Mouse (Mus musculus) MEL (cell line): ENCODE data around the gene Pde6c. TPM values are rescaled to one million over a fixed set of nuclear protein-coding genes. Genes with fewer than 3 reads are reported as not detected.

Experiments used
- DNase-seq: peaks from one replicate; pipeline ENCODE4 v3.0.0; 2011; ENCODE audit warnings: low read depth, low spot score
- H3K27ac ChIP-seq: 2 replicates; pipeline ENCODE4 v1.5.1; 2012; ENCODE audit warnings: low read depth, mild to moderate bottlenecking, control low read depth, low read length, moderate library complexity; ENCODE audit not compliant: control insufficient read depth
- H3K27me3 ChIP-seq, 2 experiments: fragments of 150-350 bp in 1 of 2; sonication (generic) in 1 of 2; 2 replicates each; pipeline ENCODE4 v1.6.1; 2012; ENCODE audit warnings: low read length in 2 of 2, mild to moderate bottlenecking in 2 of 2, improper control_type of control experiment in 1 of 2, moderate library complexity in 1 of 2; ENCODE audit not compliant: insufficient read depth in 2 of 2, control insufficient read depth in 1 of 2
- H3K36me3 ChIP-seq, 2 experiments: 2 replicates each; pipeline ENCODE4 v1.6.1; 2012 to 2014; ENCODE audit warnings: low read length in 2 of 2, improper control_type of control experiment in 1 of 2, inconsistent platforms in 1 of 2, mild to moderate bottlenecking in 1 of 2; ENCODE audit not compliant: insufficient read depth in 2 of 2, control insufficient read depth in 1 of 2
- H3K4me1 ChIP-seq, 2 experiments: fragments of 150-350 bp in 1 of 2; sonication (generic) in 1 of 2; 2 replicates each; pipeline ENCODE4 v1.6.1; 2012; ENCODE audit warnings: low read length in 2 of 2, improper control_type of control experiment in 1 of 2, mild to moderate bottlenecking in 1 of 2; ENCODE audit not compliant: insufficient read depth in 2 of 2, control insufficient read depth in 1 of 2
- H3K4me3 ChIP-seq, 2 experiments: fragments of 150-350 bp in 1 of 2; sonication (generic) in 1 of 2; 2 replicates each; pipeline ENCODE4 v1.5.1; 2012; ENCODE audit warnings: low read depth in 2 of 2, low read length in 2 of 2, mild to moderate bottlenecking in 2 of 2, moderate library complexity in 2 of 2, control low read depth in 1 of 2, improper control_type of control experiment in 1 of 2; ENCODE audit not compliant: control insufficient read depth in 1 of 2, insufficient read depth in 1 of 2
- H3K79me2 ChIP-seq: 2 replicates; pipeline ENCODE4 v1.6.1; 2012; ENCODE audit warnings: mild to moderate bottlenecking, low read length, moderate library complexity; ENCODE audit not compliant: control insufficient read depth, poor library complexity, insufficient read depth
- H3K9ac ChIP-seq: 2 replicates; pipeline ENCODE4 v1.6.1; 2012; ENCODE audit warnings: low read depth, mild to moderate bottlenecking, control low read depth, low read length, moderate library complexity; ENCODE audit not compliant: control insufficient read depth, poor library complexity, severe bottlenecking
- H3K9me3 ChIP-seq: fragments of 150-350 bp; sonication (generic); replicated peaks from 2 replicates; pipeline ENCODE4 v1.6.1; 2012; ENCODE audit warnings: mild to moderate bottlenecking, low read length, improper control_type of control experiment, moderate library complexity; ENCODE audit not compliant: insufficient read depth
- BHLHE40 ChIP-seq: IDR thresholded peaks from 2 replicates; pipeline ENCODE4 v1.6.1; 2012; ENCODE audit warnings: low read depth, mild to moderate bottlenecking, inconsistent platforms, low read length, improper control_type of control experiment, borderline replicate concordance
- CHD2 ChIP-seq: IDR thresholded peaks from 2 replicates; pipeline ENCODE4 v1.6.1; 2011; ENCODE audit warnings: low read length, improper control_type of control experiment
- CTCF ChIP-seq, 3 experiments: IDR thresholded peaks in 2 of 3; conservative IDR thresholded peaks in 1 of 3; 2 replicates each; pipeline ENCODE4 v1.5.1; 2011 to 2012; ENCODE audit warnings: low read length in 3 of 3, low read depth in 2 of 3, mild to moderate bottlenecking in 2 of 3, improper control_type of control experiment in 1 of 3, inconsistent platforms in 1 of 3, mixed read lengths in 1 of 3, moderate library complexity in 1 of 3; ENCODE audit not compliant: control insufficient read depth in 1 of 3, insufficient read depth in 1 of 3, poor library complexity in 1 of 3, severe bottlenecking in 1 of 3
- E2F4 ChIP-seq: IDR thresholded peaks from 2 replicates; pipeline ENCODE4 v1.6.1; 2011; ENCODE audit warnings: low read depth, low read length, improper control_type of control experiment, borderline replicate concordance
- ETS1 ChIP-seq: IDR thresholded peaks from 2 replicates; pipeline ENCODE4 v1.6.1; 2012; ENCODE audit warnings: low read depth, mild to moderate bottlenecking, inconsistent platforms, low read length, improper control_type of control experiment, moderate library complexity
- KAT2A ChIP-seq: conservative IDR thresholded peaks from 2 replicates; pipeline ENCODE4 v1.6.1; 2012; ENCODE audit warnings: low read depth, low read length, improper control_type of control experiment, inconsistent platforms
- MAFK ChIP-seq: IDR thresholded peaks from 2 replicates; pipeline ENCODE4 v1.6.1; 2011; ENCODE audit warnings: low read depth, mild to moderate bottlenecking, low read length, improper control_type of control experiment, borderline replicate concordance
- MAZ ChIP-seq: IDR thresholded peaks from 2 replicates; pipeline ENCODE4 v1.6.1; 2012; ENCODE audit warnings: low read depth, mild to moderate bottlenecking, inconsistent platforms, low read length, improper control_type of control experiment
- MEF2A ChIP-seq: IDR thresholded peaks from 2 replicates; pipeline ENCODE4 v1.6.1; 2014; ENCODE audit warnings: low read depth, mild to moderate bottlenecking, inconsistent platforms, low read length, improper control_type of control experiment; ENCODE audit not compliant: poor library complexity, insufficient replicate concordance, severe bottlenecking; ENCODE audit errors: extremely low read depth
- MXI1 ChIP-seq: IDR thresholded peaks from 2 replicates; pipeline ENCODE4 v1.6.1; 2011; ENCODE audit warnings: mild to moderate bottlenecking, low read depth, low read length, improper control_type of control experiment
- MYB ChIP-seq: IDR thresholded peaks from 2 replicates; pipeline ENCODE4 v1.6.1; 2011; ENCODE audit warnings: mild to moderate bottlenecking, low read depth, low read length, improper control_type of control experiment
- NRF1 ChIP-seq: IDR thresholded peaks from 2 replicates; pipeline ENCODE4 v1.6.1; 2014; ENCODE audit warnings: low read depth, mild to moderate bottlenecking, inconsistent platforms, low read length, improper control_type of control experiment, moderate library complexity; ENCODE audit not compliant: poor library complexity, insufficient read depth, severe bottlenecking
- POLR2AphosphoS2 ChIP-seq: IDR thresholded peaks from 2 replicates; pipeline ENCODE4 v1.6.1; 2011; ENCODE audit warnings: low read length, improper control_type of control experiment
- POLR2AphosphoS5 ChIP-seq: IDR thresholded peaks from 2 replicates; pipeline ENCODE4 v1.6.1; 2012; ENCODE audit warnings: low read depth, borderline replicate concordance, mild to moderate bottlenecking, inconsistent platforms, low read length, moderate library complexity, mixed read lengths
- RAD21 ChIP-seq: IDR thresholded peaks from 2 replicates; pipeline ENCODE4 v1.6.1; 2011; ENCODE audit warnings: mild to moderate bottlenecking, low read depth, low read length, improper control_type of control experiment
- SIN3A ChIP-seq: IDR thresholded peaks from 2 replicates; pipeline ENCODE4 v1.6.1; 2012; ENCODE audit warnings: low read length, improper control_type of control experiment, inconsistent platforms
- SMC3 ChIP-seq: IDR thresholded peaks from 2 replicates; pipeline ENCODE4 v1.6.1; 2011; ENCODE audit warnings: low read depth, low read length, improper control_type of control experiment
- TAL1 ChIP-seq: IDR thresholded peaks from 2 replicates; pipeline ENCODE4 v1.6.1; 2012; ENCODE audit warnings: mild to moderate bottlenecking, inconsistent platforms, low read length, moderate library complexity, mixed read lengths
- TCF12 ChIP-seq: IDR thresholded peaks from 2 replicates; pipeline ENCODE4 v1.6.1; 2014; ENCODE audit warnings: low read depth, mild to moderate bottlenecking, inconsistent platforms, low read length, improper control_type of control experiment, moderate library complexity
- UBTF ChIP-seq: IDR thresholded peaks from 2 replicates; pipeline ENCODE4 v1.6.1; 2012; ENCODE audit warnings: low read depth, mild to moderate bottlenecking, inconsistent platforms, low read length, improper control_type of control experiment, moderate library complexity, borderline replicate concordance; ENCODE audit not compliant: insufficient read depth
- USF1 ChIP-seq: IDR thresholded peaks from 2 replicates; pipeline ENCODE4 v1.6.1; 2014; ENCODE audit warnings: low read depth, mild to moderate bottlenecking, inconsistent platforms, low read length, improper control_type of control experiment, moderate library complexity
- USF2 ChIP-seq, 2 experiments: IDR thresholded peaks; 2 replicates each; pipeline ENCODE4 v1.6.1; 2011 to 2012; ENCODE audit warnings: improper control_type of control experiment in 2 of 2, low read length in 2 of 2, borderline replicate concordance in 1 of 2, inconsistent platforms in 1 of 2, low read depth in 1 of 2, mild to moderate bottlenecking in 1 of 2; ENCODE audit not compliant: insufficient read depth in 1 of 2
- ZKSCAN1 ChIP-seq: IDR thresholded peaks from 2 replicates; pipeline ENCODE4 v1.6.1; 2012; ENCODE audit warnings: low read depth, mild to moderate bottlenecking, inconsistent platforms, low read length, improper control_type of control experiment, moderate library complexity
- ZNF384 ChIP-seq: IDR thresholded peaks from 2 replicates; pipeline ENCODE4 v1.6.1; 2012; ENCODE audit warnings: low read depth, mild to moderate bottlenecking, inconsistent platforms, low read length, improper control_type of control experiment
- polyA plus RNA-seq, 2 experiments: library from polyadenylated mRNA; stranded (reverse) in 1 of 2; unstranded in 1 of 2; fragments of >175 nt in 1 of 2; fragments of >200 nt in 1 of 2; gene quantifications; 2 replicates each; pipeline versions ENCODE4 v1.2.1 to v1.2.4; 2012; ENCODE audit warnings: low replicate concordance in 2 of 2, low read depth in 1 of 2; ENCODE audit not compliant: insufficient read length in 2 of 2, insufficient read depth in 1 of 2, missing spikeins in 1 of 2
- total RNA-seq: library from RNA; depleted of rRNA; stranded (reverse); fragments of 300-350 nt; gene quantifications from 2 replicates; pipeline ENCODE4 v1.2.3, GENCODE M21; 2012

Pde6c gene
- total and polyA plus RNA-seq, 3 experiments, result not detected

DNA sequence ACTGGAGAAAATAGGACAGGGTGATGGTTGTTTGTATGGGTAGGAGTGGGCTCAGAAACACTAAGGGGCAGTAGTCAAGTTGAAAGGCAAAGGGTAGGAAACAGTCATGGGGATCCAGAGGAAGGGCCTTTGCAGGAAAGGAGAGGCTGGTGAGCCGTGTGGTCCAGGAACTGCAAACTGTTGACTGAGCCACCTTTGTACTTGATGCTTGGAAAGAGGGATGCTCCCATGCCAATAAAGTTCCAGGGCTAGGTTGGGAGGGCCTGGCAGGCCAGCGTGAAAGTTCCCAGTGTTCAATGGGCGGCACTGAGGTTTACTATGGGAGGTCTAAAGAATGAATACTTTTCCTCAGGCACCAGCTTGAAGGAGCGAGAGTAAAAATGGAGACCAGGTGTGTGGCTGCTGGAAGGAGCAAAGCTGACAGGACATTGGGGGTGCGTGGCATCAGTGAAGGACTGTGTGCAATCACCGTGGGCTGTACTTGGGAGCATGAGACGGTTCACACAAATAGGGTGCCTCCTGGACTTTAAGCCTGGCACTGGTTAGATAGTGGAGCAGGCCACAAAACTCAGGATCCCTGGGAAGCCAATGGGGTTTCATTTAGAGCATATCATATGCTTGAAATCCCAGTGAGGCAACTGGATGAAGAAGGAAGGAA lies 17.6 kb upstream of the Pde6c start:
- no peaks in the 10 kb centered on the region for H3K4me1 ChIP-seq
- H3K4me3 ChIP-seq, result no peak overlapping the region
- H3K27me3 ChIP-seq, result no peaks in the 10 kb centered on the region; a peak in 1 of 4 replicates
- no peak overlapping the region for H3K9ac ChIP-seq
- H3K9me3 ChIP-seq, result no peaks in the 10 kb centered on the region
- H3K79me2 ChIP-seq, result no peaks in the 10 kb centered on the region
- H3K27ac ChIP-seq, result no peak overlapping the region
- DNase-seq, result no peak
- no peak for TF ChIP-seq MAFK
- no peak for TF ChIP-seq USF1
- TF ChIP-seq MEF2A, result no peak
- TF ChIP-seq SMC3, result no peak
- TF ChIP-seq POLR2AphosphoS5, result no peak
- TF ChIP-seq TCF12, result no peak
- TF ChIP-seq ZKSCAN1, result no peak
- no peak for TF ChIP-seq ETS1
- TF ChIP-seq E2F4, result no peak
- no peak for TF ChIP-seq RAD21
- TF ChIP-seq CHD2, result no peak
- TF ChIP-seq MYB, result no peak
- TF ChIP-seq ZNF384, result no peak
- no peak for TF ChIP-seq KAT2A
- no peak for TF ChIP-seq MAZ
- no peak for TF ChIP-seq BHLHE40
- no peak for TF ChIP-seq MXI1
- no peak for TF ChIP-seq POLR2AphosphoS2
- no peaks in the 10 kb centered on the region for H3K36me3 ChIP-seq

DNA sequence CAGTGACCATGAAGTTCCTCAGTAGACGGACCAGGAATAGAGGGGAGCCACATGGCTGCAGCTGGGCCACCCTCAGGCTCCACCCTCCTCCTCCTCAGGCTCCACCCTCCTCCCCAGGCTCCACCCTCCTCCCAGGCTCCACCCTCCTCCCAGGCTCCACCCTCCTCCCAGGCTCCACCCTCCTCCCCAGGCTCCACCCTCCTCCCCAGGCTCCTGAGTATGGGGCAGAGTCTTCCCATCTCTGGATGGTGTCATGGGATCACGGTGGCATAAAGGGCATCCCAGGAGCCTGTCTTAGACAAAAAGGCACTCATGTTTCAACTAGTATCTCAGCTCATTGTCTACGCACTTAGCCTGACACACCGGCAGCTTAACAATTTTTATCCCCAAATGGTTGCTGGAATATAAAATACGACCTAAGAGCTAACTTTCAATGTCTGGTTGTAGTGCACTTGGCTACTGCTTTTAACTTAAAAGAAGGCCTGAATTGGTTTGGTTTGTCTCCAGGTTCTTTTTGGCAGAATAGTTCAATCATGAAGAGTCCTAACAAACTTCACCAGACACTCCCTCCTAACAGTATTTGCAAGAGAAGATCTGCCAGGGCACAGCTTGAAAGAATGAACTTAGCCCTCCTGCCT lies 12.3 kb upstream of the Pde6c start:
- Histone ChIP-seq H3K9ac (no peak overlapping the region), H3K9me3 (no peaks in the 10 kb centered on the region), H3K36me3 (no peaks in the 10 kb centered on the region), H3K27me3 (no peaks in the 10 kb centered on the region), H3K27ac (no peak overlapping the region)
- TF ChIP-seq MAZ (no peak), USF2 (IDR thresholded peaks at IDR 0.05; ENCODE audit: borderline replicate concordance in 1 of 2, insufficient read depth in 1 of 2, low read depth in 1 of 2, low read length in 2 of 2) (no peak), CHD2 (no peak), TAL1 (no peak), NRF1 (no peak), BHLHE40 (no peak), E2F4 (no peak), KAT2A (no peak), ZKSCAN1 (no peak), SIN3A (no peak), CTCF (IDR thresholded peaks at IDR 0.05 in 2 of 3, conservative IDR thresholded peaks at IDR 0.05 in 1 of 3; ENCODE audit: control insufficient read depth in 1 of 3, insufficient read depth in 1 of 3, low read depth in 2 of 3, low read length in 3 of 3, poor library complexity in 1 of 3, severe bottlenecking in 1 of 3) (no peak), UBTF (no peak)
- TF ChIP-seq, all 39 proteins: peak for 0
- DNase-seq, result no peak
- Histone ChIP-seq H3K79me2 (no peaks in the 10 kb centered on the region), H3K4me1 (no peaks in the 10 kb centered on the region), H3K4me3 (no peak overlapping the region)
